Mouse (Mus musculus) activated CD4-positive, CD25-positive, alpha-beta regulatory T cell, adult 4 months (primary cell): ENCODE measurements around the gene Trpv6. TPM values are rescaled to one million over a fixed set of nuclear protein-coding genes. Genes with fewer than 3 reads are reported as not detected.

Experiments
- ATAC-seq: one replicate; pipeline ENCODE4 v1.8.0; 2017
- polyA plus RNA-seq, 2 experiments: library from polyadenylated mRNA; unstranded; fragments of 100-300 nt; shearing (Covaris generic); gene quantifications; one replicate each; pipeline ENCODE4 v1.2.1; 2017

Gene Trpv6
- polyA plus RNA-seq, 2 experiments from 2014 or later: 0.20 to 0.24 TPM

GRCm38 (mm10) chr6:41621241-41621990, 14.8 kb downstream of the Trpv6 start:
- no peak for ATAC-seq

GRCm38 (mm10) chr6:41620173-41620798, 15.9 kb downstream of the Trpv6 start:
- no peak for ATAC-seq

GRCm38 (mm10) chr6:41607637-41608036, 28.6 kb downstream of the Trpv6 start:
- ATAC-seq: no peak

- ATAC-seq: no peak
Observed at GRCm38 (mm10) chr6:41606214-41606613, 30.0 kb downstream of the Trpv6 start.

GRCm38 (mm10) chr6:41605794-41606104, 30.5 kb downstream of the Trpv6 start:
- no peak for ATAC-seq

GRCm38 (mm10) chr6:41605061-41605793, 31.0 kb downstream of the Trpv6 start, which contains the start of gene Ephb6:
TSS of gene Ephb6 (plus strand) at chr6:41605482.
- ATAC-seq: peak; percentile 84

- ATAC-seq: peak; percentile 72
Observed at GRCm38 (mm10) chr6:41604401-41605050, 31.7 kb downstream of the Trpv6 start.

- no peak for ATAC-seq
Observed at GRCm38 (mm10) chr6:41582189-41582588, 54.0 kb downstream of the Trpv6 start.

- no peak for ATAC-seq
Observed at GRCm38 (mm10) chr6:41581295-41581694, 54.9 kb downstream of the Trpv6 start.

GRCm38 (mm10) chr6:41577297-41577696, 58.9 kb downstream of the Trpv6 start:
- ATAC-seq: no peak

GRCm38 (mm10) chr6:41576526-41577097, 59.6 kb downstream of the Trpv6 start:
- ATAC-seq: no peak

Other genes starting within 250 kb of the Trpv6 start
- gene Gm5771, start 244.0 kb downstream of the Trpv6 start, polyA plus RNA-seq: not detected
- gene Gm10334, start 190.3 kb downstream of the Trpv6 start, polyA plus RNA-seq: not detected
- not detected for gene Prss1, start 177.5 kb downstream of the Trpv6 start, polyA plus RNA-seq
- gene Prss2, start 114.6 kb downstream of the Trpv6 start, polyA plus RNA-seq: 1 to 10 TPM; 1.9 to 3.1 TPM
- gene Ephb6, start 30.9 kb downstream of the Trpv6 start, polyA plus RNA-seq: 10 to 100 TPM in 1 of 2 experiments, 1 to 10 TPM in 1; 7.8 to 10.6 TPM
- under 1 TPM in 1 of 2 experiments, not detected in 1; 0.12 TPM for gene Trpv5, start 44.4 kb upstream of the Trpv6 start, polyA plus RNA-seq
- gene Llcfc1, start 48.0 kb upstream of the Trpv6 start, polyA plus RNA-seq: not detected
- gene Kel, start 67.9 kb upstream of the Trpv6 start, polyA plus RNA-seq: under 1 TPM in 1 of 2 experiments, not detected in 1; 0.57 TPM
- under 1 TPM in 1 of 2 experiments, not detected in 1; 0.12 TPM for gene Olfr459, start 138.8 kb upstream of the Trpv6 start, polyA plus RNA-seq
- not detected for gene Pip, start 211.1 kb upstream of the Trpv6 start, polyA plus RNA-seq
- gene Sval2, start 216.6 kb upstream of the Trpv6 start, polyA plus RNA-seq: not detected